Mouse (Mus musculus): ENCODE results near the gene Myo1d. TPM values are rescaled to one million over a fixed set of nuclear protein-coding genes. Genes with fewer than 3 reads are reported as not detected.

The Myo1d gene
- polyA plus RNA-seq, 1 experiment, result 80.4 TPM

DNA sequence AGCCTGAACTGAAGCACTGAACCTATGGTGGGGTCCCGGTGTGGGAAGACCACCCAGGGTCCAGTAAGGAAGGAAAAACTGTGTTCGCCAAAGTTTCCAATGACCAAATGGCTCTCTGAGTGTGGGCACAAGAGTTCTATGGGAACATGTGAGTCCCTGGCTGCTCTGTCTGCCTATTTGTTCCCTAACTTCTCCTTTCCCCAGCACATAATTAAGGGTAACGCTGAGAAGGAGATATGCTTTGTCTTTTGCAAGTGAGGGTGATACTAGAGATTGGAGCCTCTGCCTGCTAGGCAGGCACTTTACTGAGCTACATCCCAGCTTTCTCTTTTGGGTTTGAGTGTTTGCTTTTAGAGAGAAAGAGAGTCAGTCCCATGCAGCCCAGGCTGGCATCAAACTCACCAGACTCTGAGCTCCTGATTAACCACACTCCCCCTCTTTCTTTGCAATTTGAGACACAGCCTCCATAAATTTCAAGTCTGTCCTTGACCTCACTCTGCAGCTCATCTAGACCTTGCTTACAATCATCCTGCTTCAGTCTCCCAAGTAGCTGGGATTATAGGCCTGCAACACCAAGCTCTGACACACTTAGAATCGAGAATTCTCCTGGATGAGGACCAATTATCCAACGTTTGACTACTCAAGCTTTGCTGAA is 8.1 kb downstream of the Myo1d start:
- whole genome bisulfite sequencing, result 63% methylated on average over 5 of the region's 5 CpGs
- TF ChIP-seq CTCF (IDR thresholded peaks at IDR 0.05; ENCODE audit: insufficient read depth, low read length) (no peak), POLR2A (IDR thresholded peaks at IDR 0.05; ENCODE audit: borderline replicate concordance, extremely low read depth, low read depth, low read length) (no peak)
- peaks cover 39% of the 10 kb centered on the region for H3K4me1 ChIP-seq (ENCODE audit: control insufficient read depth, insufficient read depth, low read length)
- no peak overlapping the region for H3K4me3 ChIP-seq (replicated peaks; ENCODE audit: extremely low read depth, low read depth, low read length)
- no peak for DNase-seq

- DNase-seq, result no peak
- 74% methylated on average over 3 of the region's 3 CpGs for WGBS
- no peak overlapping the region for H3K4me3 ChIP-seq (replicated peaks; ENCODE audit: extremely low read depth, low read depth, low read length)
These were observed 8.6 kb downstream of the Myo1d start for GRCm38 (mm10) chr11:80771186-80771585.

DNA sequence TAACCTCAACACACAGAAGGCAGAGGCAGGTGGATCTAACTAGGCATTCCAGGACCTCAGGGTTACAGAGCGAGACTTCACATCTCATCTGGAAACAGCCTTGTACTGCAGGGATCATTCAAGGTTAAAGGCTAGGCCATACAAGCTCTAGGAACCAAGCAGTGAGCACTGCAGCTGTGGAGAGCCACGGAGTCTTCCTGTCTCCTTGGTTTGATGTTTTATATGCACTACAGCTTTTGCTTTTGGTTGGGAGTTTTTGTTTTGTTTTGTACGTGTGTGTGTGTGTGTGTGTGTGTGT is 12.6 kb downstream of the Myo1d start:
- H3K4me1 ChIP-seq (ENCODE audit: control insufficient read depth, insufficient read depth, low read length), result peaks cover 34% of the 10 kb centered on the region
- H3K4me3 ChIP-seq (replicated peaks; ENCODE audit: extremely low read depth, low read depth, low read length), result no peak overlapping the region
- TF ChIP-seq CTCF (IDR thresholded peaks at IDR 0.05; ENCODE audit: insufficient read depth, low read length) (no peak), POLR2A (IDR thresholded peaks at IDR 0.05; ENCODE audit: borderline replicate concordance, extremely low read depth, low read depth, low read length) (no peak)
- DNase-seq, result no peak
- 37% methylated on average over 3 of the region's 3 CpGs for WGBS

More at GRCm38 (mm10) chr11:80771186-80771585, 8.6 kb downstream of the Myo1d start:
- H3K4me1 ChIP-seq (ENCODE audit: control insufficient read depth, insufficient read depth, low read length), result peaks cover 42% of the 10 kb centered on the region
- TF ChIP-seq CTCF (IDR thresholded peaks at IDR 0.05; ENCODE audit: insufficient read depth, low read length), result no peak
- TF ChIP-seq POLR2A (IDR thresholded peaks at IDR 0.05; ENCODE audit: borderline replicate concordance, extremely low read depth, low read depth, low read length), result no peak

DNA sequence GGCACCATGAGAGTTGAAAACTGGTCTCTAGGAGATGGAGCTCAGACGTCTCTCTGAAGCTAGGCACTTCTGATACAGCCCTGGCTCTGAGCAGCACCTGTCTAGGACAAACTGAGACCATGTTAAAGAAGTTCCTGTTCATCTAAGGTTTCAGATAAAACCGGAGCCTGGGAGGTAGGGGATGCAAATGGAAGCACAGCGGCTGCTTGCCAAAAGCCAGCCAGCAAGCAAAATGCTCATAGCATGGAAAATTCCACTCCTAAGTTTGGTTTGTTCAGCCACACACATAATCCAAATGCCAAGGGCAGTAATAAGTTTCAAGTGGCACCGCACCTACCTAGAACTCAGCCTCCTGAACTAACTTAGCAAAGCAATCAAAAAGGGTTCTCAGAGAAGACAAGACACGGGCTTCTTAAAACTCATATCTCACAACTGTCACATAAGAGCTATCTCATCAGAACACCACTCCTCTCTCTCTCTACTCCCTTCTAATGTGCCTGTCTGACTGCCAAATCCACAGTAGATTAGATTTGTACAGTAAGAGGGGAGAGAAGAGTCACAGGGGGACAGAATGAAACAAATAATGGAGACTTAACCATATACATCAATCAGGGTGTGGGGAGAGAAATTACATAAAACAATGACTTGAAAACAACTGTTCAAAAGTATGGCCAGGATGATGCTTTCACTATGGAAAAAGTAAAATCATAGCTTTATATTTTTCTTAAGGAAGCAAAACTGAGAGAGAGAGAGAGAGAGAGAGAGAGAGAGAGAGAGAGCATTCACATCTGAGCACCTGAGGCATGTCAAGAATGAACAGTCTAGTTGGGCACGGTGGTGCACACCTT is 13.1 kb downstream of the Myo1d start:
- TF ChIP-seq POLR2A (IDR thresholded peaks at IDR 0.05; ENCODE audit: borderline replicate concordance, extremely low read depth, low read depth, low read length) (no peak), CTCF (IDR thresholded peaks at IDR 0.05; ENCODE audit: insufficient read depth, low read length) (no peak)
- no peak overlapping the region for H3K4me3 ChIP-seq (replicated peaks; ENCODE audit: extremely low read depth, low read depth, low read length)
- 54% methylated on average over 6 of the region's 6 CpGs for WGBS
- peaks cover 31% of the 10 kb centered on the region for H3K4me1 ChIP-seq (ENCODE audit: control insufficient read depth, insufficient read depth, low read length)
- peak; percentile 52 for DNase-seq

DNA sequence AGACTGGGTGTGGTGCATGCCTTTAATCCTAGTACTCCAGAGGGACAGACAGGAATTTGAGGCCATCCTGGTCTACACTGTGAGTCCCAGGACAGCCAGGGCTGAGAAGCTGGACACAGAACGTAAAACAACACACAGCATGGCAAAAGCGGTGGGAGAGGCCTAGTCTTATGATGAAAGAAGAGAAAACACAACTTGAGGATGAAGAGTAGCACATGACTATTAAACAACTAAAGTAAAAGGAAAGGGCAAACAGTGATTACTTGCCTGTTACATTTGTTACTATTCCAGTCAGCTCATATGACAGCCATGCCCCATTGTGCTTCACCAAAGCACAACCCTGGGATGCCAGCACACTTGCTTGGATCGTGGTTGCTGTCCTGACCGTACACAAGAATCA is 13.8 kb downstream of the Myo1d start:
- TF ChIP-seq POLR2A (IDR thresholded peaks at IDR 0.05; ENCODE audit: borderline replicate concordance, extremely low read depth, low read depth, low read length), result peak; percentile 7; the same call in 1 of the 2 replicates
- no peak for TF ChIP-seq CTCF (IDR thresholded peaks at IDR 0.05; ENCODE audit: insufficient read depth, low read length)
- no peak for DNase-seq
- 62% methylated on average over 4 of the region's 4 CpGs for WGBS
- Histone ChIP-seq H3K4me1 (ENCODE audit: control insufficient read depth, insufficient read depth, low read length) (peaks cover 31% of the 10 kb centered on the region), H3K4me3 (replicated peaks; ENCODE audit: extremely low read depth, low read depth, low read length) (no peak overlapping the region)

DNA sequence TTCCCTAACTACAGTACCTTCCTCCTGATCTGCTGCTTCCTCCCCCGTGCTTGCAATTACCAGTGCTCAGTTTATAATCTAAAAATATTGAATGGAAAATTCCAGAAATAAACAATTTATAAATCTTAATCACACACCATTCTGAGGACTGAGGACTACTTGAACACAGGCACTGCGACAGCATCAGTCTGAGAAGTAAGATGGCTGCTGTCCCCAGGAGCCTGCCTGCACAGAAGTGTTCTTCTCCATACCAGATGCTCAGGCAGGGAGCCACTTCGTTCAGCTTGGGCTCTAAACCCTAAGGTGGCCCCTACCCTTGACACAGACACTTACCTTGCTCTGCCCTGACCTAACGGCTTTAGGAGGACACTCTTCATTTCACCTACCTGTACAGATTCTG is 17.8 kb downstream of the Myo1d start:
- H3K4me3 ChIP-seq (replicated peaks; ENCODE audit: extremely low read depth, low read depth, low read length), result no peak overlapping the region
- TF ChIP-seq CTCF (IDR thresholded peaks at IDR 0.05; ENCODE audit: insufficient read depth, low read length) (no peak), POLR2A (IDR thresholded peaks at IDR 0.05; ENCODE audit: borderline replicate concordance, extremely low read depth, low read depth, low read length) (no peak)
- DNase-seq, result no peak
- H3K4me1 ChIP-seq (ENCODE audit: control insufficient read depth, insufficient read depth, low read length), result peaks cover 11% of the 10 kb centered on the region
- WGBS, result 40% methylated on average over 4 of the region's 4 CpGs

DNA sequence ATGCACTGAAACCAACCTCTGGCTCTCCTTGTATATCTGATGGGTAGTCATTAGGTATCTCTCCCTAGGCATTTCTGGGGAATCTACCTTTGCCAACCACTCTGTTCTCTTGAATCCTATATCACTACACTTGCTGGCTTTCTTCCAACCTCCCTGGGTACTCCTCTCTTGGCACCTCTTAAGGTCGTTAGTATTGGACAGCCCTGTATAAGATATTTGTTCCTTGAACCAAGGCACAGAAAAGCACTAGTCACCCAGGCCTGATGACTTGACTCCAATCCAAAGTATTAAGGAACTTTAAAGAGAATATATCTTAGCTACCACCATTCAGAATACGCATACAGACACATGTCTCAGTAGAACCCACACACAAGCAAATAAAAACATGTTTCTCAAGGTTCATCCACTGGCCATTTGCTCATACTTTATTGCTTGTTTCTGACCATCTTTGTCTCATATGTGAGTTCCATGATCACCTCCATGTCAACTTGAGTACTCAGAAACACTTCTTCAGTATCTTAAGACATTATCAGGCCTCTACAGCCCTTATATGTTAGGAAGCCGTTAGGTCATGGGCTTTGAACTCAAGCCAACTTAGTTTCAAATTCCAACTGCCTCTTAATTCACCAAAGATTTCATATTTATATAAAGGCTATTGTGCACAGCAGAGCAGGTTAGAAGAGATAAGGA is 18.4 kb downstream of the Myo1d start:
- TF ChIP-seq CTCF (IDR thresholded peaks at IDR 0.05; ENCODE audit: insufficient read depth, low read length) (no peak), POLR2A (IDR thresholded peaks at IDR 0.05; ENCODE audit: borderline replicate concordance, extremely low read depth, low read depth, low read length) (no peak)
- Histone ChIP-seq H3K4me1 (ENCODE audit: control insufficient read depth, insufficient read depth, low read length) (peaks cover 10% of the 10 kb centered on the region), H3K4me3 (replicated peaks; ENCODE audit: extremely low read depth, low read depth, low read length) (no peak overlapping the region)
- 50% methylated on average over 3 of the region's 3 CpGs for WGBS
- no peak for DNase-seq

DNA sequence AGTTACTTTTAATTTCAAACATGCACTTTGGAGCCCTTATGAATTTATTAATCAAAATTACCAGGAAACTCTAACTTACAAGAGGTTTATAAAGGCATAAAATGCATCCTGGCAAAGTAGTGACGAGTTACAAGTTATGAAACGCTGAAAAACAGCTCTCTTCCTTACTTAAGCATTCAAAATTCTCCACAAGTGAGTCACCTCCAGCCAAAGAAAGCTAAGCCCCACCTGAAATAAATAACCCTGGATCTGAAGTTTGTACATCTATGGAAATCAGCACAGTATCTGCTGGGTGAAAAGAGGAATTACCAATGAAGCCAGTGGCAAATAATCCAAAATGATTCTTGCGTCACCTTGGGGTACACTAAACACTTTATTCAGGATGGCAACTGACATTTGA is 20.8 kb downstream of the Myo1d start:
- 63% methylated on average over 3 of the region's 3 CpGs for WGBS
- Histone ChIP-seq H3K4me1 (ENCODE audit: control insufficient read depth, insufficient read depth, low read length) (peaks cover 8% of the 10 kb centered on the region), H3K4me3 (replicated peaks; ENCODE audit: extremely low read depth, low read depth, low read length) (no peak overlapping the region)
- no peak for TF ChIP-seq CTCF (IDR thresholded peaks at IDR 0.05; ENCODE audit: insufficient read depth, low read length)
- no peak for TF ChIP-seq POLR2A (IDR thresholded peaks at IDR 0.05; ENCODE audit: borderline replicate concordance, extremely low read depth, low read depth, low read length)
- no peak for DNase-seq

- TF ChIP-seq CTCF (IDR thresholded peaks at IDR 0.05; ENCODE audit: insufficient read depth, low read length) (no peak), POLR2A (IDR thresholded peaks at IDR 0.05; ENCODE audit: borderline replicate concordance, extremely low read depth, low read depth, low read length) (no peak)
- WGBS, result 16% methylated on average over 2 of the region's 2 CpGs
- DNase-seq, result no peak
- Histone ChIP-seq H3K4me3 (replicated peaks; ENCODE audit: extremely low read depth, low read depth, low read length) (no peak overlapping the region), H3K4me1 (ENCODE audit: control insufficient read depth, insufficient read depth, low read length) (peaks cover 4% of the 10 kb centered on the region)
These were observed 25.6 kb downstream of the Myo1d start for GRCm38 (mm10) chr11:80754201-80754600.
